Comparison of ENCODE assay signal across 30 mouse cellular contexts in the genomic region with DNA sequence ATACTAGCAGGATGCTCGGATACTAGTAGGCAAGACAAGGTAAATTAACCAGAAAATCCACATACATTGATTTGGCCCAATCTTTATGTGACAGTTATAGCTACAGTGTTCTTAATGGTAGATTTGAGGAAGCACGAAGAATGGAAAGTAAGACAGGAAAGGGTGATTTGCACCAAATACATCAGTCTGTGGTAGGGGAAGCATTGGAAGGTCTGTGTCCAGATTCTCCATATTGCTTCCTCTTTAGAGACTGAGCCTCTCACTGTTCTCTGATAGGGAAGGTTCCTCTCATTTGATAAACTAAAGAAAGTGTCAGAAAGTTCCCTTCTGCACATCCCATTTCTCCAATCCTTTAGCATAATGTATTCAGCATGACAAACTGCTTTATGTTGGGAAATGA.
"Had no signal": no experiment of that assay in that cellular context is flagged by ENCODE, and none has a peak within 500 bp of the region (broad histone marks: within the 10 kb centered on the region; RNA-seq: fewer than 3 reads in every experiment).

No protein-coding gene starts in this region.

- H3K9ac ChIP-seq: embryonic facial prominence, embryonic 12.5 days; embryonic facial prominence, embryonic 13.5 days; embryonic facial prominence, embryonic 15.5 days; forebrain, embryonic 12.5 days; forebrain, embryonic 13.5 days; forebrain, embryonic 15.5 days; forebrain, postnatal 0 days had no signal

- H3K27ac ChIP-seq: embryonic facial prominence, embryonic 10.5 days; embryonic facial prominence, embryonic 12.5 days; embryonic facial prominence, embryonic 13.5 days; embryonic facial prominence, embryonic 15.5 days; forebrain, embryonic 10.5 days; forebrain, embryonic 12.5 days; forebrain, embryonic 13.5 days; forebrain, embryonic 15.5 days; gastrocnemius, adult 2 months; heart, adult 2 months; heart, embryonic 10.5 days had no signal

- H3K4me2 ChIP-seq: embryonic facial prominence, embryonic 12.5 days; embryonic facial prominence, embryonic 13.5 days; embryonic facial prominence, embryonic 15.5 days; forebrain, embryonic 12.5 days; forebrain, embryonic 13.5 days; forebrain, embryonic 15.5 days had no signal

- ATAC-seq: forebrain, embryonic 13.5 days; forebrain, embryonic 14.5 days; forebrain, embryonic 15.5 days; forebrain, embryonic 16.5 days; forebrain, postnatal 0 days had no signal

- H3K36me3 ChIP-seq: embryonic facial prominence, embryonic 10.5 days; embryonic facial prominence, embryonic 12.5 days; embryonic facial prominence, embryonic 13.5 days; embryonic facial prominence, embryonic 15.5 days; forebrain, embryonic 10.5 days; forebrain, embryonic 12.5 days; forebrain, embryonic 15.5 days; heart, embryonic 10.5 days had no signal

- H3K27me3 ChIP-seq: embryonic facial prominence, embryonic 12.5 days; embryonic facial prominence, embryonic 13.5 days; embryonic facial prominence, embryonic 15.5 days; forebrain, embryonic 12.5 days; forebrain, embryonic 13.5 days; forebrain, embryonic 15.5 days had no signal

- DNase-seq: cerebellum, adult 18-20 months; cerebellum, adult 2 months; cerebellum, adult 8-10 months; cerebellum, adult 9-10 months; cerebellum, postnatal 10 days; cerebellum, postnatal 14 days; cerebellum, postnatal 25 days; cerebellum, postnatal 36 days; embryo, embryonic 11 days; forebrain, postnatal 0 days; gastrocnemius, adult 2 months; gastrocnemius, postnatal 10 days; gastrocnemius, postnatal 14 days; gastrocnemius, postnatal 25 days; gastrocnemius, postnatal 36 days; heart, adult 11 months; heart, adult 18-20 months; heart, adult 2 months had no signal

- H3K4me3 ChIP-seq: embryonic facial prominence, embryonic 10.5 days; embryonic facial prominence, embryonic 12.5 days; embryonic facial prominence, embryonic 13.5 days; embryonic facial prominence, embryonic 15.5 days; erythroblast, embryonic 14.5 days; forebrain, embryonic 10.5 days; forebrain, embryonic 12.5 days; forebrain, embryonic 13.5 days; forebrain, embryonic 15.5 days; gastrocnemius, adult 2 months; heart, adult 2 months; heart, embryonic 10.5 days had no signal

- H3K4me1 ChIP-seq: embryonic facial prominence, embryonic 15.5 days; forebrain, embryonic 10.5 days; forebrain, embryonic 12.5 days; forebrain, embryonic 13.5 days; forebrain, embryonic 15.5 days had no signal

- H3K9me3 ChIP-seq: embryonic facial prominence, embryonic 10.5 days; embryonic facial prominence, embryonic 12.5 days; embryonic facial prominence, embryonic 13.5 days; embryonic facial prominence, embryonic 15.5 days; forebrain, embryonic 10.5 days; forebrain, embryonic 12.5 days; forebrain, embryonic 13.5 days; forebrain, embryonic 15.5 days; heart, embryonic 10.5 days had no signal
